Mouse (Mus musculus) limb, embryonic 13.5 days (tissue): ENCODE measurements around the gene Cdc42ep1. TPM values are rescaled to one million over a fixed set of nuclear protein-coding genes. Genes with fewer than 3 reads are reported as not detected.

Experiments
- ATAC-seq: fragments of 200-750 bp; cut with Nextera tagmentation; 2 replicates; pipeline ENCODE4 v1.8.0; 2017; ENCODE audit warnings: low read depth, moderate number of reproducible peaks, moderate TSS enrichment; ENCODE audit not compliant: low FRiP score
- H3K27ac ChIP-seq: fragments of 300-500 bp; sonication (generic); 2 replicates; pipeline ENCODE4 v1.5.1; 2015; ENCODE audit warnings: inconsistent platforms, mild to moderate bottlenecking, moderate library complexity
- H3K27me3 ChIP-seq: fragments of 300-500 bp; sonication (generic); 2 replicates; pipeline ENCODE4 v1.6.1; 2015; ENCODE audit warnings: mild to moderate bottlenecking, inconsistent platforms
- H3K36me3 ChIP-seq: fragments of 300-500 bp; sonication (generic); 2 replicates; pipeline ENCODE4 v1.6.1; 2015; ENCODE audit warnings: inconsistent platforms, mild to moderate bottlenecking, moderate library complexity
- H3K4me1 ChIP-seq: fragments of 300-500 bp; sonication (generic); 2 replicates; pipeline ENCODE4 v1.6.1; 2015; ENCODE audit warnings: inconsistent platforms
- H3K4me2 ChIP-seq: fragments of 300-500 bp; sonication (generic); replicated peaks from 2 replicates; pipeline ENCODE4 v1.6.1; 2015; ENCODE audit warnings: inconsistent platforms, mild to moderate bottlenecking, moderate library complexity
- H3K4me3 ChIP-seq: fragments of 300-500 bp; sonication (generic); 2 replicates; pipeline ENCODE4 v1.5.1; 2015; ENCODE audit warnings: moderate library complexity, mild to moderate bottlenecking, inconsistent platforms
- H3K9ac ChIP-seq: fragments of 300-500 bp; sonication (generic); 2 replicates; pipeline ENCODE4 v1.6.1; 2015; ENCODE audit warnings: mild to moderate bottlenecking, inconsistent platforms
- H3K9me3 ChIP-seq: fragments of 300-500 bp; sonication (generic); 2 replicates; pipeline ENCODE4 v1.6.1; 2016; ENCODE audit warnings: inconsistent platforms
- WGBS: fragments of 180-500 bp; shearing (Covaris S2); methylation state at CpG from one replicate; pipeline ENCODE4 v1.1.7; 2015; 5-methylcytosine and 5-hydroxymethylcytosine counted together
- polyA plus RNA-seq: library from polyadenylated mRNA; unstranded; fragments of >200 nt; fragmentation: Nextera tagmentation; extraction: Ambion mirVana; gene quantifications from 2 replicates; pipeline ENCODE4 v1.2.1, GENCODE M21; 2015

Gene Cdc42ep1
- polyA plus RNA-seq, 1 experiment from 2014 or later = 19.1 TPM

- Histone ChIP-seq H3K9me3 (no peaks in the 10 kb centered on the region), H3K4me3 (no peak overlapping the region), H3K4me2 (peak overlapping the region; percentile 31), H3K4me1 (peaks cover 55% of the 10 kb centered on the region), H3K36me3 (no peaks in the 10 kb centered on the region), H3K27me3 (peaks cover 19% of the 10 kb centered on the region), H3K27ac (peak overlapping the region; percentile 58; the same call in 1 of the 2 replicates), H3K9ac (peak overlapping the region; percentile 54; the same call in 1 of the 2 replicates)
- ATAC-seq = peak; percentile 4; the same call in 1 of the 2 replicates
- WGBS = 28% methylated on average over 19 of the region's 19 CpGs
These were observed 10.4 kb upstream of the Cdc42ep1 start for GRCm38 (mm10) chr15:78831720-78832657.

- ATAC-seq = peak; percentile 54
- Histone ChIP-seq H3K27ac (peak overlapping the region; percentile 58; the same call in 1 of the 2 replicates), H3K27me3 (peaks cover 12% of the 10 kb centered on the region), H3K4me1 (peaks cover 55% of the 10 kb centered on the region), H3K36me3 (no peaks in the 10 kb centered on the region), H3K4me2 (peak overlapping the region; percentile 31; the same call in 1 of the 2 replicates), H3K4me3 (no peak overlapping the region), H3K9ac (peak overlapping the region; percentile 54), H3K9me3 (no peaks in the 10 kb centered on the region)
- WGBS = 12% methylated on average over 14 of the region's 14 CpGs
These were observed 9.7 kb upstream of the Cdc42ep1 start for GRCm38 (mm10) chr15:78832701-78833123.

GRCm38 (mm10) chr15:78833582-78833981 lies 8.8 kb upstream of the Cdc42ep1 start:
- Histone ChIP-seq H3K27ac (no peak overlapping the region), H3K9ac (no peak overlapping the region), H3K9me3 (no peaks in the 10 kb centered on the region), H3K4me3 (no peak overlapping the region), H3K27me3 (peaks cover 3% of the 10 kb centered on the region), H3K4me2 (no peak overlapping the region), H3K4me1 (peaks cover 55% of the 10 kb centered on the region), H3K36me3 (no peaks in the 10 kb centered on the region)
- ATAC-seq = no peak
- 82% methylated on average over 3 of the region's 3 CpGs for WGBS

GRCm38 (mm10) chr15:78834233-78835005 lies 8.0 kb upstream of the Cdc42ep1 start:
- H3K4me1 ChIP-seq = peaks cover 59% of the 10 kb centered on the region
- H3K9ac ChIP-seq = no peak overlapping the region
- H3K4me2 ChIP-seq = no peak overlapping the region
- ATAC-seq = no peak
- H3K27ac ChIP-seq = peak overlapping the region; percentile 61
- H3K36me3 ChIP-seq = no peaks in the 10 kb centered on the region
- no peaks in the 10 kb centered on the region for H3K27me3 ChIP-seq
- WGBS = 24% methylated on average over 9 of the region's 10 CpGs
- no peaks in the 10 kb centered on the region for H3K9me3 ChIP-seq
- no peak overlapping the region for H3K4me3 ChIP-seq

- Histone ChIP-seq H3K27ac (peak overlapping the region; percentile 61), H3K36me3 (no peaks in the 10 kb centered on the region), H3K4me1 (peaks cover 70% of the 10 kb centered on the region), H3K4me2 (no peak overlapping the region), H3K9me3 (no peaks in the 10 kb centered on the region), H3K27me3 (no peaks in the 10 kb centered on the region), H3K4me3 (no peak overlapping the region), H3K9ac (0 out of 2 replicates have a peak overlapping the region, but pooled peaks have one; percentile 8)
- 16% methylated on average over 12 of the region's 12 CpGs for WGBS
- no peak for ATAC-seq
These were observed 7.0 kb upstream of the Cdc42ep1 start for GRCm38 (mm10) chr15:78835200-78836085.

GRCm38 (mm10) chr15:78836086-78836621 lies 6.3 kb upstream of the Cdc42ep1 start:
- no peak overlapping the region for H3K4me3 ChIP-seq
- peaks cover 5% of the 10 kb centered on the region; the same call in 1 of the 2 replicates for H3K27me3 ChIP-seq
- no peak overlapping the region for H3K4me2 ChIP-seq
- H3K9ac ChIP-seq = no peak overlapping the region
- peaks cover 71% of the 10 kb centered on the region for H3K4me1 ChIP-seq
- no peaks in the 10 kb centered on the region for H3K36me3 ChIP-seq
- H3K9me3 ChIP-seq = no peaks in the 10 kb centered on the region
- 28% methylated on average over 8 of the region's 8 CpGs for WGBS
- H3K27ac ChIP-seq = peak overlapping the region; percentile 6; the same call in 1 of the 2 replicates
- no peak for ATAC-seq

- WGBS = 2% methylated on average over 2 of the region's 2 CpGs
- Histone ChIP-seq H3K4me3 (no peak overlapping the region), H3K4me1 (peaks cover 72% of the 10 kb centered on the region), H3K9me3 (no peaks in the 10 kb centered on the region), H3K27ac (peak overlapping the region; percentile 61), H3K27me3 (peaks cover 36% of the 10 kb centered on the region), H3K4me2 (peak overlapping the region; percentile 21; the same call in 1 of the 2 replicates), H3K9ac (no peak overlapping the region), H3K36me3 (no peaks in the 10 kb centered on the region)
- no peak for ATAC-seq
These were observed 2.7 kb upstream of the Cdc42ep1 start for GRCm38 (mm10) chr15:78839744-78840143.

GRCm38 (mm10) chr15:78840241-78840640 lies 2.2 kb upstream of the Cdc42ep1 start:
- Histone ChIP-seq H3K4me3 (no peak overlapping the region), H3K36me3 (no peaks in the 10 kb centered on the region), H3K4me1 (peaks cover 70% of the 10 kb centered on the region), H3K9me3 (no peaks in the 10 kb centered on the region), H3K27me3 (peaks cover 38% of the 10 kb centered on the region), H3K27ac (no peak overlapping the region; the same call in 1 of the 2 replicates), H3K9ac (no peak overlapping the region), H3K4me2 (no peak overlapping the region)
- WGBS = 37% methylated on average over 3 of the region's 3 CpGs
- no peak for ATAC-seq

GRCm38 (mm10) chr15:78840751-78841150 lies 1.7 kb upstream of the Cdc42ep1 start:
- no peak overlapping the region for H3K4me2 ChIP-seq
- no peak overlapping the region; the same call in 1 of the 2 replicates for H3K27ac ChIP-seq
- ATAC-seq = no peak
- H3K9me3 ChIP-seq = no peaks in the 10 kb centered on the region
- 15% methylated on average over 11 of the region's 11 CpGs for WGBS
- no peaks in the 10 kb centered on the region for H3K36me3 ChIP-seq
- no peak overlapping the region for H3K4me3 ChIP-seq
- peaks cover 38% of the 10 kb centered on the region for H3K27me3 ChIP-seq
- peaks cover 70% of the 10 kb centered on the region for H3K4me1 ChIP-seq
- 0 out of 2 replicates have a peak overlapping the region, but pooled peaks have one; percentile 9 for H3K9ac ChIP-seq

- Histone ChIP-seq H3K27ac (no peak overlapping the region), H3K9ac (0 out of 2 replicates have a peak overlapping the region, but pooled peaks have one; percentile 9), H3K4me2 (0 out of 2 replicates have a peak overlapping the region, but pooled peaks have one; percentile 3), H3K4me1 (peaks cover 67% of the 10 kb centered on the region), H3K4me3 (no peak overlapping the region), H3K27me3 (peaks cover 38% of the 10 kb centered on the region), H3K36me3 (no peaks in the 10 kb centered on the region), H3K9me3 (no peaks in the 10 kb centered on the region)
- WGBS = 49% methylated on average over 6 of the region's 6 CpGs
- no peak for ATAC-seq
These were observed 1.1 kb upstream of the Cdc42ep1 start for GRCm38 (mm10) chr15:78841161-78841790.
